Mouse (Mus musculus) forebrain, embryonic 12.5 days (tissue): ENCODE data around the gene Zranb2. TPM values are rescaled to one million over a fixed set of nuclear protein-coding genes. Genes with fewer than 3 reads are reported as not detected.
A peak's percentile ranks its signal among the peaks of the same experiment; 100 is the strongest.

Experiments used
- ATAC-seq: fragments of 200-750 bp; cut with Nextera tagmentation; 2 replicates; pipeline ENCODE4 v1.8.0; 2017; ENCODE audit warnings: moderate TSS enrichment; ENCODE audit not compliant: low FRiP score
- H3K27ac ChIP-seq: fragments of 300-500 bp; sonication (generic); 2 replicates; pipeline ENCODE4 v1.5.1; 2016; ENCODE audit warnings: mild to moderate bottlenecking
- H3K27me3 ChIP-seq: fragments of 300-500 bp; sonication (generic); 2 replicates; pipeline ENCODE4 v1.6.1; 2016; ENCODE audit warnings: mild to moderate bottlenecking
- H3K36me3 ChIP-seq: fragments of 300-500 bp; sonication (generic); replicated peaks from 2 replicates; pipeline ENCODE4 v1.6.1; 2016; ENCODE audit warnings: mild to moderate bottlenecking
- H3K4me1 ChIP-seq: fragments of 300-500 bp; sonication (generic); 2 replicates; pipeline ENCODE4 v1.6.1; 2016
- H3K4me2 ChIP-seq: fragments of 300-500 bp; sonication (generic); 2 replicates; pipeline ENCODE4 v1.6.1; 2016; ENCODE audit warnings: mild to moderate bottlenecking, moderate library complexity
- H3K4me3 ChIP-seq: fragments of 300-500 bp; sonication (generic); replicated peaks from 2 replicates; pipeline ENCODE4 v1.5.1; 2016; ENCODE audit warnings: mild to moderate bottlenecking
- H3K9ac ChIP-seq: fragments of 300-500 bp; sonication (generic); 2 replicates; pipeline ENCODE4 v1.6.1; 2016; ENCODE audit warnings: mild to moderate bottlenecking
- H3K9me3 ChIP-seq: fragments of 300-500 bp; sonication (generic); 2 replicates; pipeline ENCODE4 v1.6.1; 2016
- WGBS: fragments of 180-500 bp; shearing (Covaris S2); methylation state at CpG from one replicate; pipeline ENCODE4 v1.1.7; 2016; 5-methylcytosine and 5-hydroxymethylcytosine counted together
- polyA plus RNA-seq: library from polyadenylated mRNA; unstranded; fragments of >200 nt; fragmentation: Nextera tagmentation; extraction: Ambion mirVana; gene quantifications from 2 replicates; pipeline ENCODE4 v1.2.1, GENCODE M21; 2016

The Zranb2 gene
- 143 and 151 TPM in 2 replicates for polyA plus RNA-seq

DNA sequence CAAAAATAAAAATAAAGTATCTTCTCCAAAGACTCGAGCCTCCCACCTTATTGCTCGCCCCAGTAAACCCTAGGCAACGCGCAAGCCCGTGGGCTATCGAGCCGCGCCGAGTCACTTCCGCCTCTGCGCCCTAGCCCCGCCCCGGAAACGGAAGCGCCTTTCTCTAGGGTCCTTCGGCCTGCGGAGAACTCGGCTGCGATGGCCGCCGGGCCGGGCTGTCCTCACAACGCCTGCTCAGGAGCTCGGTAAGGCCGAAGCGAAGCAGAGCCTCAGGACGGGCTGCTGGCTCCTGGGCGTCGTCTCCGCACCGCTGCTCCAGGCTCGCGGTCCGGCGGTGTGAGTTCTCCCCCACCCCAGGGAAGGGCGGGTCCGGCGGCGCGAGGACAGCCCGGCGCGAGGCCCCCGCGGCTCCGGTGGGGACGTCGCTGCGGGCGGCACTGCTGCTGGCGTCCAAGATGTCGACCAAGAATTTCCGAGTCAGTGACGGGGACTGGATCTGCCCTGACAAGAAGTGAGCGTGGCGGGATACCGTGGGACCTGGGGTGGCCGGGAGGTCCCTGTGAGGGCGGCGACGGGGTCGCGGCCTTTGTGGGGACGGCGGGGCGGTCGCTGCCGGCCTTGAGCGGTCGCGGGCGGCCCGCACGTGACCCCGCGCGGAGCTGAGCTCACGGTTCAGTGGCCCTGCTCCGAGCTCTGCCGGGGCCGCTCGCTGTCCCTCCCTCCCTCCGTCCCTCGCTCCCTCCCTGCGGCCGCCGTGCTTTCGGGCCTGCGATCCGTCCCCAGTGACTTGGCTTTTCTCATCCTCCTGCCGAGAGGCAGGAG, at the start of gene Zranb2:
Zranb2 (plus strand) TSS at position 197 of the 822 bp plus-strand sequence.
- peak within 1 kb of the TSS; percentile 81 for H3K4me3 ChIP-seq
- peak; percentile 96 for ATAC-seq
- peaks cover 11% of the 10 kb centered on the region for H3K4me1 ChIP-seq
- H3K36me3 ChIP-seq: peaks cover 14% of the 10 kb centered on the region
- H3K9ac ChIP-seq: peak within 1 kb of the TSS; percentile 86
- H3K27me3 ChIP-seq: peaks cover 27% of the 10 kb centered on the region
- H3K4me2 ChIP-seq: peak within 1 kb of the TSS; percentile 74
- no peaks in the 10 kb centered on the region for H3K9me3 ChIP-seq
- WGBS: under 1% methylated on average over 76 of the region's 91 CpGs
- peak within 1 kb of the TSS; percentile 90 for H3K27ac ChIP-seq

DNA sequence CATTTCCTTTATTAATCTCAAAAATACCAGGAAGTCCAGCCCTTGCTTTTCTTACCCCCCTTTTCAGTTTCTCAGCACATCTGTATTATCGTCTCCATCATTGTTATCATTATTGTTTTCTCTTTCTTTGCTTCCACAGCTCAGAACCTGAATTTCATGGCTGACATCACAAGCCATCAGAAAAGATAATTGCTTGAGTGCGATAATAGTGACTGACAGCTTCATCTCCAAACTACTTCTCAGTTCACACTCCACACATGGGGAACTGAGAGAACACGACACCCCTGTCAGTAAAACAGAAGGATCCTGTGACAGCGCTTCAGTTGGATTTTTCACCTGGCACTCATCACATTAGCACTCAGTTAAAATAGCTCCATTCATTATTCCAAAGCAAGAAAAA, 41.9 kb upstream of the Zranb2 start:
- WGBS: 54% methylated on average over 4 of the region's 4 CpGs
- H3K4me3 ChIP-seq: no peak overlapping the region
- H3K36me3 ChIP-seq: no peaks in the 10 kb centered on the region
- H3K4me2 ChIP-seq: no peak overlapping the region
- no peak overlapping the region for H3K27ac ChIP-seq
- no peaks in the 10 kb centered on the region for H3K9me3 ChIP-seq
- no peaks in the 10 kb centered on the region for H3K4me1 ChIP-seq
- ATAC-seq: no peak
- H3K27me3 ChIP-seq: no peaks in the 10 kb centered on the region
- H3K9ac ChIP-seq: no peak overlapping the region

DNA sequence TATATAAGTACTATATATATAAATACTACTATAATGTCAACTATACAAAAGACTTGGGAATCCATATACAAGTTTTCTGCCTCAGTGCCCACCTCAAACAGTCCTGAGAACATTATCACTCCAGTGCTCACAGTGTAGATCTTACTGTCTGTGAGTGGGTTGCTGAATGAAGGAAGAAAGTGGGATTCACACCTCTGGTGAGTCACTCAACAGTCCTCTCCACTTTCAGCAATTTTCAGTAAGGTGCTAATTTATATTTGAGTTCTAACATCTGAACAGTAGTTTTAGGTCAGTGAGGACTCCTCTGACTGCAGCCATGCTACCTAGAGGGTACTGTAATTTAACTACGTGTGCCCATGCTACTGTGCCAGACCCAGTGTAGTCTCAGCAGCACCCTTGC, 31.7 kb upstream of the Zranb2 start:
- Histone ChIP-seq H3K4me3 (no peak overlapping the region), H3K27me3 (no peaks in the 10 kb centered on the region), H3K4me2 (no peak overlapping the region), H3K27ac (no peak overlapping the region), H3K9me3 (no peaks in the 10 kb centered on the region), H3K9ac (no peak overlapping the region), H3K36me3 (no peaks in the 10 kb centered on the region), H3K4me1 (no peaks in the 10 kb centered on the region)
- ATAC-seq: no peak
- WGBS: 77% methylated on average over 1 of the region's 1 CpGs

DNA sequence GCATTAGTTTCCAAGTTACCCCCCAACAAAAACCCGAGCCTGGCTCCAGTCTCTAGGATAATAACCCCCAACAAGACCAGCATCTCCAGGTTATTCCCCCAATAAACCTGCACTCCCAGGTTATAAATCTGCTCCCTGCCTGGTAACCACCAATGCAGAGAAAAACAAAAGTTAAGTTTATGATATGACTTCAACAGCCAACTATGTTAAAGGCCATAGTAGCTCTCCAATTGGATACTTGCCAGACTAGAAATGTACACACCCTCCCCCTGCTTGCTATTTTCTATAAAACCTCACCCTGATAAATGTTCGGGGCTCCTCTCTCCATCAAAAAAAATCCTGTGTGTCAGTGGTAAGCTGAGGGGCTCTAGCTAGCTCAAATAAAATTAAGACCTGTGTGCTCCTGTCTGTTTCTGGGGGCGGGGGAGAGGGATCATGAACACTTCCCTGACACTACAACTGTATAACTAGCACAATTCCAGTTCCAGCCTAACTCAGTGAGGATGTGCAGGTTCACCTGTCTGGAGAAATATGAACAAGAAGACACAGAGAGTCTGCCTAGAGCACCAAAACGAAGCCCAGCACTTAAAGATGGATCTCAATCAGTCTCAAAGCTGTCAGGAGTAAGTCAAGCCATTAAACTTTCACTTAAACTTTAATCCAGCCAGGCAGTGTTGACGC, 19.7 kb upstream of the Zranb2 start:
- 81% methylated on average over 5 of the region's 5 CpGs for WGBS
- no peak overlapping the region for H3K27ac ChIP-seq
- H3K4me2 ChIP-seq: no peak overlapping the region
- no peak overlapping the region for H3K4me3 ChIP-seq
- no peaks in the 10 kb centered on the region for H3K27me3 ChIP-seq
- no peak overlapping the region for H3K9ac ChIP-seq
- H3K4me1 ChIP-seq: no peaks in the 10 kb centered on the region
- no peaks in the 10 kb centered on the region for H3K36me3 ChIP-seq
- ATAC-seq: no peak
- H3K9me3 ChIP-seq: no peaks in the 10 kb centered on the region

DNA sequence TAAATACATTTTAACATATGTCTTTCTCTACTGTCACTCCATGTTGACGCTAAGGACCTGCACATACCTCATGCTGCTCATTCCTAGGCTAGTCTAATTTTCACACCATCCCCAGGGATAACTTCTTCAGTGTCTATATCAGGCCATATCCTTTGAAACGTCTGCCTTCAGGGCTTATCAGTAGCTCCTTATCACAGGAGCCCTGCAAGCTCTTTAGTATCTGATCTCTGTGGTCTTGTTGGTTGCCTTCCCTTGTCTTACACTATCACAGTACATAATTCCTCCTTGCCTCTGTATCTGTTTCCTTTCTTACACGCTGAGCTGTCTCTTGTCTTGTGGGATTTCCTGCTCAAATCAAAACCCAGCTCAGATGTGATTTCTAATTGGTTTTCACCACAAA, 17.5 kb upstream of the Zranb2 start:
- Histone ChIP-seq H3K4me1 (no peaks in the 10 kb centered on the region), H3K4me2 (no peak overlapping the region), H3K4me3 (no peak overlapping the region), H3K27ac (no peak overlapping the region), H3K27me3 (no peaks in the 10 kb centered on the region), H3K9ac (no peak overlapping the region), H3K36me3 (no peaks in the 10 kb centered on the region), H3K9me3 (no peaks in the 10 kb centered on the region)
- no peak for ATAC-seq
- 74% methylated on average over 3 of the region's 3 CpGs for WGBS

DNA sequence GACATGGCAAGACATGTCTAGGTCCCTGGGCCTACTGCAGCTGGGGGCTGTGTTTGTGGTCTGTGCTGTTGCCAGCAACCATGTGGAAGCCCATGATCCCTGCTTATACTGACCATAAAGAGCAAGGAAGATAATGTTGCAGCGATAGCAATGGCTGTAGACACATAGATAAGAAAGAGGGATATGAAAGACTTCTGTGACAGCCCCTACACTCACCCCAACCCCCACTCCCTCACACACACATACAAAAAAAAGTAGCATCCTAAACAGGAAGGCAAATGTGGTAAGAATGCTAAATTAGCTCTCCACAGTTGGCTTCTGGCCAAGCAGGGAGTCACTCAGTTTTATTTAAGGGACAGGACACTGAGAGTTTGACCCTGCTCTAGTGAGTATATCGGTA, 16.0 kb upstream of the Zranb2 start:
- H3K4me1 ChIP-seq: no peaks in the 10 kb centered on the region
- WGBS: 84% methylated on average over 2 of the region's 2 CpGs
- H3K36me3 ChIP-seq: no peaks in the 10 kb centered on the region
- no peak overlapping the region for H3K4me3 ChIP-seq
- H3K9ac ChIP-seq: no peak overlapping the region
- no peak for ATAC-seq
- no peak overlapping the region for H3K27ac ChIP-seq
- no peak overlapping the region for H3K4me2 ChIP-seq
- H3K27me3 ChIP-seq: no peaks in the 10 kb centered on the region
- no peaks in the 10 kb centered on the region for H3K9me3 ChIP-seq

DNA sequence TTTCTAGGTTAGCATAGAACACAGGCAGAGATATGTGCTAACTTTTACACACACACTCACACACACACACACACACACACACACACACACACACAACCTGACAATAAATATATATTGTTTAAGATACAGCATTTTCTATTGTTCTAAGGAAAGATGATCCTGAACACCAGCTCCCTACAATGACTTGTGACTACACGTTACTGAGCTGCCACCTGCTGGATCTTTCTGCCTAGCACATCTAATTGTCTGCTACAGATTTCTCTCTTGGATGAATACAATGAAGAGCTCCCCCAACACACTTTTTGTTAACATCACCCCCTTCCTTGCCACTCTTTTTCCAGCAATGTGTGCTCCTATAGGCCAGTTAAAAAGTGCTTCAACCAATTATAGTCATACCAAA, 13.5 kb upstream of the Zranb2 start:
- 0% methylated on average over 1 of the region's 1 CpGs for WGBS
- H3K9ac ChIP-seq: no peak overlapping the region
- no peaks in the 10 kb centered on the region for H3K4me1 ChIP-seq
- H3K9me3 ChIP-seq: no peaks in the 10 kb centered on the region
- no peak overlapping the region for H3K4me2 ChIP-seq
- ATAC-seq: peak; percentile 63
- H3K4me3 ChIP-seq: no peak overlapping the region
- no peaks in the 10 kb centered on the region for H3K36me3 ChIP-seq
- H3K27ac ChIP-seq: no peak overlapping the region
- H3K27me3 ChIP-seq: peaks cover 12% of the 10 kb centered on the region; the same call in 1 of the 2 replicates

DNA sequence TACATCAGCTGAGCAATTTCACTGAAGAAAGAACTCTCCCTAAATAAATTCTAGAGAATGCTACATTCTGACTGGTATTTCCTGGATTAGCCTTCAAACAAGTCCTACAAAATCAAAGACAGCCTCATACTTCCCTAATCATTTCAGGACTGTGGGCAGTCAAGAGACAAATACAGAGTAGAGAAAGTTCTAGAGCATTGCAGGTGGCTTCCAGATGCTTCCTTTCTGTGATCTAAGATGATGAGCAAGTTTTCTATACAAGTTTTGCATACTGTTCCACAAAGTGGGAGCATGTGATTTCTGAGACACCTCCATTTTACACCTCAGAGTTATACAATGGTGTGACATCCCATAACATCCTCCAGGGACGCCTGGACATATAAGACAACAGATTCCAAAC, 10.1 kb upstream of the Zranb2 start:
- WGBS: 34% methylated on average over 1 of the region's 1 CpGs
- Histone ChIP-seq H3K27ac (no peak overlapping the region), H3K9me3 (no peaks in the 10 kb centered on the region), H3K4me3 (no peak overlapping the region), H3K4me2 (no peak overlapping the region), H3K36me3 (no peaks in the 10 kb centered on the region), H3K9ac (no peak overlapping the region), H3K4me1 (no peaks in the 10 kb centered on the region), H3K27me3 (peaks cover 20% of the 10 kb centered on the region)
- no peak for ATAC-seq

DNA sequence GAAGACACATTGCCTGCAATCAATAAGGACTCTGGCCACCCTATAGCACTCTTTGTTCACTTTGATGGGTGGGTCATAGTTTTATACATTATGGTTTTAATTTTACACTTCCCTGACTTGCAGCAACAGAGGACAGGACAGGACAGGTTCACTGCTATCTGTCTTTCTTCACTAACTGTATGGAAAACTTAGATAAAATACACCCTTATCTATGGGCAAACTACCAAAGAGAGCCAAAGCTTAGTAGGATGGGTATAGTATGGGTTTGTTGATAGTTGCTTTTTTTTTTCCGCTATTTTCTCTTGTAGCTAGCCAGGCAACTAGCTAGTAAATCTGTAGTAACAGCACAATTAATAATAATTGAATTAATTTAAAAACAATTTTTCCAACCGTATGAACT, 2.4 kb upstream of the Zranb2 start:
- H3K27ac ChIP-seq: no peak overlapping the region
- H3K4me3 ChIP-seq: no peak overlapping the region
- no peak overlapping the region for H3K4me2 ChIP-seq
- no peak for ATAC-seq
- H3K27me3 ChIP-seq: peaks cover 32% of the 10 kb centered on the region
- H3K4me1 ChIP-seq: peaks cover 11% of the 10 kb centered on the region
- H3K9ac ChIP-seq: no peak overlapping the region
- no peaks in the 10 kb centered on the region for H3K9me3 ChIP-seq
- WGBS: 74% methylated on average over 2 of the region's 2 CpGs
- no peaks in the 10 kb centered on the region for H3K36me3 ChIP-seq

DNA sequence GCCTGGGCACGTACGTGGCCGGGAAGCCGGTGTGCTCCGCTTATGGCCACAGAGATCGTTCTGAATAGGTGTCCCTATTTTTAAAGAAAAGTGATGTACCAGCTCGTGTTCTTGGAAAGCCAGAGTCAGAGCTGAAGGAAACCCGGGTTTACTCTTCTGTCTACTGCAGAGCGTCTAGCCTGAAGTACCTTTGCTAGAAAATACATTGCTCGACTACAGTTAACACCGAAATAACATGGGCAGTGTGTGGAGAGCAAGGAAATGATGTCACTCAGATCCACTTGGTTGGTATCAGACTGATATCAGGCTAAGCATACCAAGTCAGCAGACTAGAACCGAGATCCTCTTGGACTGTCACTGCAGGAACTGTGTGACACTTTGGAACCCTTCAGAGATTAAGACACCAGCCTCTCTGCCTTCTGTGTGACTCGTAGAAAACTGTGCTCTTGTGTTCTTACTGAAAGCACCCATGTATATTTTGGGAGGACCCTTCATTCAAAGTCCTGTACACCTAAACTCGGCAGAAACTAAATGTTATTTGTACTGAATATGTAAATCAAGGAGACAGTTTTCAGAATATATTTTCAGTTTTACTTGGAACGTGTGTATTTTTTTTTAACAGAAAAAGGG, 941 bp downstream of the Zranb2 start:
- H3K4me1 ChIP-seq: peaks cover 11% of the 10 kb centered on the region
- WGBS: 3% methylated on average over 15 of the region's 15 CpGs
- peak; percentile 15; the same call in 1 of the 2 replicates for ATAC-seq
- peak overlapping the region; percentile 81 for H3K4me3 ChIP-seq
- H3K27me3 ChIP-seq: peaks cover 19% of the 10 kb centered on the region
- peak overlapping the region; percentile 74 for H3K4me2 ChIP-seq
- H3K27ac ChIP-seq: peak overlapping the region; percentile 90
- no peaks in the 10 kb centered on the region for H3K9me3 ChIP-seq
- H3K9ac ChIP-seq: peak overlapping the region; percentile 86
- H3K36me3 ChIP-seq: peaks cover 21% of the 10 kb centered on the region

DNA sequence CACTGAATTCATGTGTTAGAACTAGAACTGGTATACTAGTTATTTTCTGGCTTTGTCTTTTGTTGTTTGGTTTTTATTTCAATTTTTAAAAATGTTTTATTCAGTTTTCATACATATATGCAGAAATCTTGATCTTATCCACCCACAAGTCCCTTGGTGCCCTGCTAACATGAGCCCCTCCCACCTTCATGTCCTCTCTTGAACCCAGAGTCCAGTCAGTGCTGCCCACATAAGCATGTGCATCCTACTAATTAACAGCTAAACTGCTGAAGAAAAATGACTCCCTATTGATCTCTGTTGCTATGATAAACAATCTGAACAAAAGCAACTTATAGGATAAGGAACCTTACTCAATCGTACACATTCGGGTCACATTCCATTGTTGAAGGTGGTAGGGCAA, 15.4 kb downstream of the Zranb2 start:
- Histone ChIP-seq H3K9ac (no peak overlapping the region), H3K4me1 (no peaks in the 10 kb centered on the region), H3K36me3 (peaks cover 47% of the 10 kb centered on the region)

DNA sequence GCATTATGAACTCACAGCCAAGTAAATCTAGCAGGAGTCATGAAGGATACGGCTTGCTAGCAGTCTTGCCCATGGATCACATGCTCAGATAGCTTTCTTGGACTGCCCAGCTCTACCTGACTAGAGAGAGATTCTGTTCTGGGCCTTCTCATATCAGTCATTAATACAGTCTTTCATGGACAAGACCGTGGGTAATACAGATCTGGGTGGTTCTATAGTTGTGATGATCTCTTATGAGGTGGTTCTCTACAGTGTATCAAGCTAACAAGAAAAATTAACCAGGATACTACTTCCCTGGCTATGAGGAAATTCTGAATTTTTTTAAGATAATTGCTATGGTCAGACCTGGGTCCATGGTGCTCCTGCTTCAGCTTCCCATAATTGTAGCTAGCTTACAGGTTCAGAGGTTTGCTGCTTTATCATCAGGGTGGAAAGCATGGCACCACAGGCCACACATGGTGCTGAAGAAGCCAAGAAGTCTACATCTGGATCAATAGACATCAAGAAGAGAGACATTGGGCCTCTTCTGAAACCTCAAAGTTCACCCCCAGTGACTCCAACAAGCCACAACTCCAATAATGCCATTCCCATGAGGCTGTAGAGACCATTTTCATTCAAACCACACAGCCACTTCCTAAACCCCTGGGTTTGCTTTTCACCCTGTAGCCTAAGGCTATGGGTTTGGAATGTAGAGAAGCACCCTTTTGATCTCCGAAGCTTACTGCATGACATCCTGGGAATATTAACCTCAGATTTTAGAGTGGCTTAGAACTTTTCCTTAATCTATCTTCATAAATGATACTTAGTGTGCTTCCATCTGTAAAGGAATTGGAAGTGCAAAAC, 16.0 kb downstream of the Zranb2 start:
- Histone ChIP-seq H3K9me3 (no peaks in the 10 kb centered on the region), H3K4me1 (no peaks in the 10 kb centered on the region), H3K4me3 (no peak overlapping the region), H3K4me2 (no peak overlapping the region), H3K27ac (no peak overlapping the region), H3K9ac (no peak overlapping the region), H3K36me3 (peaks cover 43% of the 10 kb centered on the region), H3K27me3 (no peaks in the 10 kb centered on the region)
- peak; percentile 33; the same call in 1 of the 2 replicates for ATAC-seq
- WGBS: 95% methylated on average over 3 of the region's 3 CpGs

More for the DNA sequence above, 15.4 kb downstream of the Zranb2 start:
- H3K4me2 ChIP-seq: no peak overlapping the region
- no peak overlapping the region for H3K4me3 ChIP-seq
- 0 out of 2 replicates have a peak, but pooled peaks have one; percentile 23 for ATAC-seq
- H3K27ac ChIP-seq: no peak overlapping the region
- no peaks in the 10 kb centered on the region for H3K27me3 ChIP-seq
- H3K9me3 ChIP-seq: no peaks in the 10 kb centered on the region
- WGBS: 96% methylated on average over 2 of the region's 2 CpGs
